ENCODE assay signal across 1 mouse cellular context in the genomic region with DNA sequence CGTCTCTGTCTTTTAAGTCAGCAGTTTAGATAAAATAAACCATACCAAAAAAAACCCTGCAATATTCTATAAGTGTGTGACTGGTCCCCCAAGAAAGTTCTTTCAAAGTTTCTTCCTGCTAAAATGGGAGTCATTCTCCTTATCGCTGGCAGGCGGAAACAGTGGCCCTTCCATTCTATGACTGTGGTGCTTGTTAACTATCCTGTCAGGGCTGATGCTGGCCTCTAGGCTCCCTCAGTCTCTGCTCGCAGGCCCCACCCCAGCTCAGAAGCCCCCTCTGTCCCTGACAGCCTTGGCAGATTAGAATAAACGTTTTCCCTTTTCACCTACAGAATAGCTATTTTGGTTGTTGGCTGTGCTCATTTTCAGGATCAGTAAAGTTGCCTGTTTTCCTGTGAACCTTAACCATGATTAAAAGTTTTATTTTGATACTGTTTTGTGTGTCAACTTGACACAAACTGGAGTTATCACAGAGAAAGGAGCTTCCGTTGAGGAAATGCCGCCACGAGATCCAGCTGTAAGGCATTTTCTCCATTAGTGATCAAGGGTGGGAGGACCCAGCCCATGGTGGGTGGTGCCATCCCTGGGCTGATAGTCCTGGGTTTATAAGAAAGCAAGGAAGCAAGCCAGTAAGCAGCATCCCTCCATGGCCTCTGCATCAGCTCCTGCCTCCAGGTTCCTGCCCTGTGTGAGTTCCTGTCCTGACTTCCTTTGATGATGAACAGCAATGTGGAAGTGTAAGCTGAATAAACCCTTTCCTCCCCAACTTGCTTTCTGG. TPM values are rescaled to one million over a fixed set of nuclear protein-coding genes. Genes with fewer than 3 reads are reported as not detected.
"Had no signal": no experiment of that assay in that cellular context is flagged by ENCODE, and none has a peak within 500 bp of the region (broad histone marks: within the 10 kb centered on the region; RNA-seq: fewer than 3 reads in every experiment).

No protein-coding gene starts in this region.

RNA-seq across cellular contexts. Expression of a gene that starts 44.6 kb away (rescaled TPM):
- polyA plus RNA-seq: inflammation-experienced regulatory T-cells, adult 6 months had no signal
